Mouse (Mus musculus): ENCODE measurements at regions not wholly inside any gene's neighbourhood (a gene's known extent, or its start where the extent isn't known, plus 50 kb on each side); places are given as distances from the start of the nearest gene placed in this dataset.

DNA sequence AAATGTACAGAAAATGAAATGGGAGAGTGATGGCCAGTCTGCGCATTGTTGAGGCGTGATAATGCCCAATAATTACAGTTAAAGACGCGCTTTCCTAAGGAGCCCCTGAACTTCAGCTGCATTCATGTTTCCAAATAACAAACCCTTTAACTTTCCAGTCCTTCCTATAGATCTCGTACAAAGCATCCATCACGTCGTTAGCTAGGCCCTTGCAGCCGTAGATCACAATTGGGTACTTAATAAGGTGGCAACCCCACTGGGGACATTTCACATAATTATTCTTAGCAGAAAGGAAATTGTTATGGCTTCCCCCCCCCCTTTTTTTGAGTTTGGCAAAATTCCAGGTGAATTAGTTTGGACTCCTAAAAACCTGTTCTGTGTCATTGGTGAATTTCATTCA, 233.7 kb upstream of the Dnajc19 start:
- Histone ChIP-seq H3K36me3 (ENCODE audit: control insufficient read depth, insufficient read depth) (no peaks in the 10 kb centered on the region), H3K27me3 (ENCODE audit: control insufficient read depth, insufficient read depth, insufficient read length) (no peaks in the 10 kb centered on the region), H3K79me3 (ENCODE audit: low read depth) (no peaks in the 10 kb centered on the region), H3K4me3 (ENCODE audit: insufficient read depth, poor library complexity, severe bottlenecking) (no peak overlapping the region), H3ac (ENCODE audit: control insufficient read depth, insufficient read length, low read depth) (no peak overlapping the region), H3K79me2 (ENCODE audit: control insufficient read depth, insufficient read depth) (no peaks in the 10 kb centered on the region)
- TF ChIP-seq USF1 (IDR thresholded peaks at IDR 0.05; ENCODE audit: low read depth) (no peak), CEBPB (IDR thresholded peaks at IDR 0.05; ENCODE audit: low read depth) (no peak)

DNA sequence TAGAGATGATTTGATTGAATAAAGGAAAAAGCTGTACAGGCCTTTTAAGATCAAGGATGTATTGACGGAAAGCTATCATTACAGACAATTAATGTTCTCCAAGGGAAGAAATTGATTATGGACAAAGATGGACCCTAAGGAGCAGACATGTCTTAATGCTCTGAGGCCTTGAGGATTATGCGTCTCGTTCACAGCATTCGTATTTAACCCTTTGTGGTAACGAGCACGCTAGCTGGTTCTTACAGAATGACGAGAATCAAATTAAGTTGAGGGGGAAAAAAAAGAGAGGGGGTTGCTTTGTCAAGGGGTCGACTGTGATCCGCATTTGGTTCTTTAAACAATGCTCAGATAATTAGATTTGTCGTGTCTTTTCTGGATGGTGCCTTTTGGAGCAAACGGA, 233.3 kb upstream of the Dnajc19 start:
- Histone ChIP-seq H3K27me3 (ENCODE audit: control insufficient read depth, insufficient read depth, insufficient read length) (no peaks in the 10 kb centered on the region), H3K4me3 (ENCODE audit: insufficient read depth, poor library complexity, severe bottlenecking) (no peak overlapping the region), H3ac (ENCODE audit: control insufficient read depth, insufficient read length, low read depth) (no peak overlapping the region), H3K79me3 (ENCODE audit: low read depth) (no peaks in the 10 kb centered on the region), H3K36me3 (ENCODE audit: control insufficient read depth, insufficient read depth) (no peaks in the 10 kb centered on the region), H3K79me2 (ENCODE audit: control insufficient read depth, insufficient read depth) (no peaks in the 10 kb centered on the region)
- TF ChIP-seq CTCF (IDR thresholded peaks at IDR 0.05; ENCODE audit: control insufficient read depth, insufficient read depth, insufficient read length), result no peak
- TF ChIP-seq CEBPB (IDR thresholded peaks at IDR 0.05; ENCODE audit: low read depth), result no peak
- TF ChIP-seq MYOD1 (IDR thresholded peaks at IDR 0.05; ENCODE audit: control insufficient read depth, insufficient read length, low read depth), result no peak
- TF ChIP-seq FOSL1 (IDR thresholded peaks at IDR 0.05; ENCODE audit: insufficient read depth, low read length, poor library complexity, severe bottlenecking), result no peak
- no peak for TF ChIP-seq MYOG (IDR thresholded peaks at IDR 0.05; ENCODE audit: control insufficient read depth, extremely low read depth, insufficient read length)
- no peak for TF ChIP-seq USF1 (IDR thresholded peaks at IDR 0.05; ENCODE audit: low read depth)
- no peak for TF ChIP-seq MAX (IDR thresholded peaks at IDR 0.05)

DNA sequence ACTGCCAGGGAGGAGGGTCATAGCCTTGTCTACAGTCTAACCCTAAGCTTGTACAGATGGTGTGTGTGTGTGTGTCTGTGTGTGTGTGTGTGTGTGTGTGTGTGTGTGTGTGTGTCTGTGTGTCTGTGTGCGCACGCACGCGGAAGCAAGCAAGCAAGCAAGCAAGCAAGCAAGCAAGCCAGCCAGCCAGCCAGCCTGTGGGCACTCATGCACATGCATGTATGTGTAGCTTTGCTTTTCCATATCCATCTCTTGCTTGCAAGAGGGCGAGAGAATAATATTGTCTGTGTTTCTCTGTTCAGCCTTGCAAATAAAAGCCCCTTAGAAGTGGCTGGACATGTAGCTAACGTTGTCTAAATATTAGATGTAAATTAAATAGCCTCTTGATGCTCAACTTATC, 230.8 kb upstream of the Dnajc19 start:
- Histone ChIP-seq H3K4me3 (ENCODE audit: insufficient read depth, poor library complexity, severe bottlenecking) (no peak overlapping the region), H3K27me3 (ENCODE audit: control insufficient read depth, insufficient read depth, insufficient read length) (no peaks in the 10 kb centered on the region), H3K79me3 (ENCODE audit: low read depth) (no peaks in the 10 kb centered on the region), H3K79me2 (ENCODE audit: control insufficient read depth, insufficient read depth) (no peaks in the 10 kb centered on the region), H3ac (ENCODE audit: control insufficient read depth, insufficient read length, low read depth) (no peak overlapping the region), H3K36me3 (ENCODE audit: control insufficient read depth, insufficient read depth) (no peaks in the 10 kb centered on the region)
- TF ChIP-seq FOSL1 (IDR thresholded peaks at IDR 0.05; ENCODE audit: insufficient read depth, low read length, poor library complexity, severe bottlenecking), result no peak
- TF ChIP-seq CTCF (IDR thresholded peaks at IDR 0.05; ENCODE audit: control insufficient read depth, insufficient read depth, insufficient read length), result no peak
- TF ChIP-seq MYOD1 (IDR thresholded peaks at IDR 0.05; ENCODE audit: control insufficient read depth, insufficient read length, low read depth), result no peak
- no peak for TF ChIP-seq MYOG (IDR thresholded peaks at IDR 0.05; ENCODE audit: control insufficient read depth, extremely low read depth, insufficient read length)
- no peak for TF ChIP-seq CEBPB (IDR thresholded peaks at IDR 0.05; ENCODE audit: low read depth)
- TF ChIP-seq USF1 (IDR thresholded peaks at IDR 0.05; ENCODE audit: low read depth), result no peak
- no peak for TF ChIP-seq MAX (IDR thresholded peaks at IDR 0.05)

DNA sequence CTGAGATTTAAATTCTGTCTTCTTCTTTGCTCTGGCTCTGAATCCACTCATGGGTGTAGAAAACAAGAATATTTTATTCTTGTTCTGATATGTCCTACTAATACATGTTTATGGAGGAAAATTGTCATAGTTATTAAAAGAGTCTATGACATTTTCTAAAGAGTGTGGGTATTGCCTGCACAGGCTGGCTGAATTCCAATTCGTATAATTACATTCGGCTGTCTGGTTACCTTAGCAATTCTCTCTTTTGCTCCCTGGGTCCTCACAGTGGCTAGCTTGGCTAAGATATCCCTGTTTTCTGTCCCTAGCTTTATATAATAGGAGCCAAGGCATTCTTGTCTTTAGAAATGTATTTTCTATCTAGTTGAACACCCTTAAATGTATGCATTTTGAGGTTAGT, 218.5 kb upstream of the Dnajc19 start:
- H3K27me3 ChIP-seq (ENCODE audit: control insufficient read depth, insufficient read depth, insufficient read length), result no peaks in the 10 kb centered on the region
- H3K36me3 ChIP-seq (ENCODE audit: control insufficient read depth, insufficient read depth), result no peaks in the 10 kb centered on the region
- no peaks in the 10 kb centered on the region for H3K79me3 ChIP-seq (ENCODE audit: low read depth)
- H3ac ChIP-seq (ENCODE audit: control insufficient read depth, insufficient read length, low read depth), result no peak overlapping the region
- no peak overlapping the region for H3K4me3 ChIP-seq (ENCODE audit: insufficient read depth, poor library complexity, severe bottlenecking)
- H3K79me2 ChIP-seq (ENCODE audit: control insufficient read depth, insufficient read depth), result no peaks in the 10 kb centered on the region
- TF ChIP-seq MYOD1 (IDR thresholded peaks at IDR 0.05; ENCODE audit: control insufficient read depth, insufficient read length, low read depth) (no peak), FOSL1 (IDR thresholded peaks at IDR 0.05; ENCODE audit: insufficient read depth, low read length, poor library complexity, severe bottlenecking) (no peak), MYOG (IDR thresholded peaks at IDR 0.05; ENCODE audit: control insufficient read depth, extremely low read depth, insufficient read length) (no peak), USF1 (IDR thresholded peaks at IDR 0.05; ENCODE audit: low read depth) (no peak), CEBPB (IDR thresholded peaks at IDR 0.05; ENCODE audit: low read depth) (no peak), CTCF (IDR thresholded peaks at IDR 0.05; ENCODE audit: control insufficient read depth, insufficient read depth, insufficient read length) (no peak), MAX (IDR thresholded peaks at IDR 0.05) (no peak)

DNA sequence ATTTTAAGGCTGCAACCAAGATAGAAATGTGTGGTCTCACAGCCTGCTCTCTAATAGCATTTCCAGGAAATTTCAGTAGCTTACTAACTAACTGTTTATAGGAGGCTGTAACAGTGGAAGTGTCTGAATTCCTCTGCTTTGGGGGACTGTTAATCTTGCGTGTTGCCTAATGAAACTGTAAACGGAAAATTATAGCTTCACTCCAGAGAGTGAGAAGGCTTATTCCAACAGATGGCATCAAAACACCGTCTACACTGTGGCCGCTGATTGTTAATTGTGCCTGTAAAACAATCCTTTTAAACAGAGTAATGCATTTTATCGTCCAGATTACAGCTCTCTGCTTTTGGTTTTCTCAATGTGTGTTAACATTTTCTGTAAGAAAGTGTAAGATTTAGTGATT, 206.7 kb upstream of the Dnajc19 start:
- Histone ChIP-seq H3K27me3 (ENCODE audit: control insufficient read depth, insufficient read depth, insufficient read length) (no peaks in the 10 kb centered on the region), H3ac (ENCODE audit: control insufficient read depth, insufficient read length, low read depth) (no peak overlapping the region), H3K79me3 (ENCODE audit: low read depth) (no peaks in the 10 kb centered on the region), H3K79me2 (ENCODE audit: control insufficient read depth, insufficient read depth) (no peaks in the 10 kb centered on the region), H3K36me3 (ENCODE audit: control insufficient read depth, insufficient read depth) (no peaks in the 10 kb centered on the region), H3K4me3 (ENCODE audit: insufficient read depth, poor library complexity, severe bottlenecking) (no peak overlapping the region)
- no peak for TF ChIP-seq CTCF (IDR thresholded peaks at IDR 0.05; ENCODE audit: control insufficient read depth, insufficient read depth, insufficient read length)
- TF ChIP-seq FOSL1 (IDR thresholded peaks at IDR 0.05; ENCODE audit: insufficient read depth, low read length, poor library complexity, severe bottlenecking), result no peak
- TF ChIP-seq MYOD1 (IDR thresholded peaks at IDR 0.05; ENCODE audit: control insufficient read depth, insufficient read length, low read depth), result no peak
- no peak for TF ChIP-seq USF1 (IDR thresholded peaks at IDR 0.05; ENCODE audit: low read depth)
- TF ChIP-seq MAX (IDR thresholded peaks at IDR 0.05), result no peak

DNA sequence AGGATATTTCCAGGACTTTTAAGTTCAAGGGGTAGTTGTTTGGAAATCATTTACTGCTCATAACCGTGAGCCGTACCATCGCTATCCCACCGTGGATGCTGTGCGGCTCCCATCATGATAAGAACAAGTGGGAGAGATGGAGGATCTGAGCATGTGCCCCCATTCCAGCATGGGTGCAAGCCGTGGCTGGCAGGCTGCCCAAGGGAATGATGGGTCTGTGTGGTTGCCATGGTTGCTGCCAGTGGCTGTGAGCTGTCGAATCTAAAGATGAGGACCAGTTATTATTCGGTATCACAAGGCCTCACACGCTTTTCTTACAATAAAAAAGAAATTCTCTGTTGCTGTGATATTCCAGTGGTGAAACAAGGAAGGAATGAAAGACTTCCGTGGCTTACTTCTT, 189.0 kb upstream of the Dnajc19 start:
- TF ChIP-seq MYOG (IDR thresholded peaks at IDR 0.05; ENCODE audit: control insufficient read depth, extremely low read depth, insufficient read length), result no peak
- TF ChIP-seq MAX (IDR thresholded peaks at IDR 0.05), result no peak
- no peak for TF ChIP-seq MYOD1 (IDR thresholded peaks at IDR 0.05; ENCODE audit: control insufficient read depth, insufficient read length, low read depth)
- no peak for TF ChIP-seq CEBPB (IDR thresholded peaks at IDR 0.05; ENCODE audit: low read depth)
- TF ChIP-seq FOSL1 (IDR thresholded peaks at IDR 0.05; ENCODE audit: insufficient read depth, low read length, poor library complexity, severe bottlenecking), result no peak
- TF ChIP-seq USF1 (IDR thresholded peaks at IDR 0.05; ENCODE audit: low read depth), result no peak
- TF ChIP-seq CTCF (IDR thresholded peaks at IDR 0.05; ENCODE audit: control insufficient read depth, insufficient read depth, insufficient read length), result no peak
- Histone ChIP-seq H3K79me2 (ENCODE audit: control insufficient read depth, insufficient read depth) (no peaks in the 10 kb centered on the region), H3K36me3 (ENCODE audit: control insufficient read depth, insufficient read depth) (no peaks in the 10 kb centered on the region), H3ac (ENCODE audit: control insufficient read depth, insufficient read length, low read depth) (no peak overlapping the region), H3K4me3 (ENCODE audit: insufficient read depth, poor library complexity, severe bottlenecking) (no peak overlapping the region), H3K27me3 (ENCODE audit: control insufficient read depth, insufficient read depth, insufficient read length) (peaks cover 6% of the 10 kb centered on the region), H3K79me3 (ENCODE audit: low read depth) (no peaks in the 10 kb centered on the region)
